Mouse (Mus musculus) right cerebral cortex, postnatal 14 days (tissue): ENCODE results near the gene Elfn2.

ENCODE experiments used
- DNase-seq: peaks from one replicate; pipeline ENCODE4 v3.0.0; 2022

The Elfn2 gene

DNA sequence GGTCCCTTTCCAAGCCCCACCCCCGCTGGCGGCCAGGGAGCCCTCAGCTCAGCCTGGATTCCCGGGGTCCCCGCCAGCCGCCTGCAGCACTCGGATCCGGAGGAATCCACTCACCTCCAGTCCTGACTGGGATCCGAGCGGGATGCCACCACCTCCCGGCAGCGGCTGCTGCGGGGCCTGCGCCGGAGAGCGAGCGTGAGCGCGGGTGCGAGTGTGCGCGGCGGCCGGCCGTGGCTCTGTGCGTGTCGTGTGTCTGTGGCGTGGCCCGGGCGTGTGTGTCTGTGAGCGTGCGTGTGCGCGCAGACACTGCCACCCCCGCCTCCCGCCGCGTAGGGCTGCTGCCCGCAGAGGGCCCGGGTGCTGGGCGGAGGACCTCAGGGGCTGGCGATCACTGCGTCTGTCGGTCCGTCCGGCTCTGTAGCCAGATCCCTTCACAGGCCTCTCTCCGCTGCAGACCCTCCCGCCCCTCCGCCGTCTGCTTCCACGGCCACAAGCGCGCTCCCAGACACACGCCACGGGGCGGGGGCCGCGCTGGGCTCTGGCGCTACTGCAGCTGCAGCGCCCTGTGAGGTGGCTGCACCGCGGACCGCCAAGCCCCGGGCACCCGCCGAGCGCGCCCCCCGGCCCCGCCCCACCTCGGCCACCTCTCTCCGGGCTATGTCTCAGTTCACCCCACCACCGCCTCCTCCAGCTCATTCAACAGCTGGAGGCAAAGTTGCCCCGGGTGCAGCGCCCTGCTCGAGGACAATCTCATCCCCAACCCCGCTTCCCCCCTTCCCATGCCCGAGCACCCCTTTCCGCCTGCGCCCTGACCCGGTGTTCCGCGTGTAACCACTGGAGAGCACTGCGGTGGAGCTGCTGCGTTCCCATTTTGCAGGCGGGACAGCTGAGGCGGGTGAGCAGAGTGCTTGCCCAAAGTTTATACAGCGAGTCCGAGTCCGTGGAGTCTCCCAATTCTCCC is at the start of gene Elfn2:
Gene Elfn2, minus strand, starts transcription at position 482 of the 961 bp plus-strand sequence.
- DNase-seq, result peak; percentile 68

DNA sequence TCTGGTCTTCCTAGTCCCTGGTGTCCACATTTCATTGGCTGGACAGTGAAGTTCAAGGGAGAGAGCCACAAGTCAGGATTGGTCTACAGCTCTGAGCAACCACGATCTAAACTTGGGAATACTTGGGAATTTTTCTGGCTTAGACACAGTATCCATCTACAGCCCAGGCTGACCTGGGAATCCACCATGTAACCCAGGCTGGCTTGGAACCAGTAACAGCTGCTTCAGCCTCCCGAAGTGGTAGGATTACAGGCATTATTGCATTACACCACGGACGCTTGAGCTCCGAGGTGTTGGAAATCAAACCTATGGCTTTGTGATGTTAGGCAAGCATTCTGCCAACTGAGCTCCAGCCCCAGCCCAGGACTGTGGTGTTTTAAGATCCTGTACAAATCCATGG is 45.1 kb upstream of the Elfn2 start:
- DNase-seq, result no peak

DNA sequence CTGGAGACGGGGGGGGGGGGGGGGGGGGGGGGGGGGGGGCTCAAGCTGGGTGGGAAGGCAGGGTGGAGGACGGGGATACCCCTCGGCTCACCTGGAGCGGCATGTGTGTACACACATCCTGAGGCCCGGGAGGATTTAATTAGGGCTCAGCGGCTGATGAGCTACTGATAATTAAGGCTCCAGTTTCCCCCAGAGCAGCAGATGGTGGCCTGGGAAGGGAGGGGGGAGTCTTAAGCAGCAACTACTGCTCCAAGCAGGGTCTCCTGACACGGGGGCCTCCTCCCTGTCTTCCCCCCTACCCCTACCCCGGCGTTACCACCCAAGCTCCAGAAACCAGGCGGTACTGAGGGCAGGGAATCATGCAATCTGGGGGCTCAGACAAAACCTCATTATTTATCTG is 44.6 kb upstream of the Elfn2 start:
- no peak for DNase-seq

DNA sequence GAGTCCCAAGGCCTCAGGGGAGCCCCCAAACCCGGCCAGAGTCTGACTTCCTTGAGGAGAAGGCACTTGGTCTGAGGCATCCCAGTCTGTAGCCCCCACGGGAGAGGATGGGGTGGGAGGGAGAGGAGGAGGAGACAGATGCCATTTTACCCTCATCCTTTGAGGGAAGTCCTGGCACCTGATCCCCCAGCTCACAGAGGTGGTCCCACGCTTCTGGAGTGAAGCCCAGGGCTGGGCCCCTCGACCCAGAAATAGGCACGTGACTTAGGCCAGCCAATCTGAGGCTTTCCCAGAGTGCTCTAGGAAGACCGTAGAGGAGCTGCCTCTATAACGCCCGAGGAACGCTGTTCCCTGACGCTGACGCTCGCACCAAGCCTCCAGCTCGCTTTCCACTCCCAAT is 42.5 kb upstream of the Elfn2 start:
- DNase-seq, result no peak

DNA sequence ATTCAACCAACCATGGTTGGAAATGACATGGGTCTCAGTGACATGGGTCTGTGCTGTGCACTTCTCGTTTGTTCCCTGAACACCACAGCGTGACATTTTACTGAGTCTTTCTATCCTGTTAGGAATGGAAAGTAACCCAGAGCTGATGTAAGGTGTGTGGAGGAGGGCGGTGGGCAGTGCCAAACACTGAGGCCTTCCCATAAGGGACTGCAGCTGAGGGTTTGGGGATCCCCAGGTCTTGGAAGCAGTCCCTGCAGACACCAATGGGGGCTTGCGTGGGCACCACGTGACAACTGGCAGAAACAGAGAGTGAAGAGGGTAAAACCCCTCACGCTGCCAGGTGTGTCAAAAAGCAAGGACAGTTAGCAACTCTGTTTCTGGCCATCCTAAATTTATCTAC is 39.6 kb upstream of the Elfn2 start:
- no peak for DNase-seq

DNA sequence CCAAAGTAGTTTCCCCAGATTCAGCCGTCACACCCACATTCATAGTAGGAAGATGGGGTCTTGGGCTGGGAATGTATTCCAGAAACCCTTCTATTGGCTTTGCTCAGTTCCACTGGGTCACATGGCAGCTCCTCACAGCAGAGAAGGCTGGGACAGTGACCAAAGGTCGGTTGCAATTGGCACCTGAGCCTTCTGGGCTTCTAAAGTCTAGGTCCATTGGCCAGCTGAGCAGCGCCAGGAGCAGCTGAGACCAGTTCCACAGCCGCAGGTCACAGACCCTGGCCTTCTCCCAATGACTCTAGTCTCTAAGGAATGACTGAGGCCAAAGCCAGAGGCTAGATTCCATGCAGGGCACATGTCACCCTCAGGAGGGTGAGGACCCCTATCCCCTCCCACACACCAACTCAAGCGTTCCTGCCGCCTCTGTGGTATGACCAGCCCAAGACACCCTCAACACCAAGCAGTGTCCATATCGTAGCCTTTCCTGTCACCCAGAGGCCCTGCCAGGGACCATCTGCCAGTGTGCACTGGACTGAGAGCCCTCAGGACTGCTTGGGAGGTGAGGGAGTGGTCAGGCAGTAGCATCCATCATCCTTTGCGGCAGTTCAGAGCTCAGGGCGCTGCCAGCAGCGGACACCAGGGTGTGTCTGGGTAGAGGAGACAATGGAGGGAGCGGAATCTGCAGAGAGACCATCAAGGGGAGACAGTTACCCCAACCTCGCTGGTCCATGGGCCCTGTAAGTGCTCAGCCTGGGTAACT is 37.6 kb upstream of the Elfn2 start:
- no peak for DNase-seq

DNA sequence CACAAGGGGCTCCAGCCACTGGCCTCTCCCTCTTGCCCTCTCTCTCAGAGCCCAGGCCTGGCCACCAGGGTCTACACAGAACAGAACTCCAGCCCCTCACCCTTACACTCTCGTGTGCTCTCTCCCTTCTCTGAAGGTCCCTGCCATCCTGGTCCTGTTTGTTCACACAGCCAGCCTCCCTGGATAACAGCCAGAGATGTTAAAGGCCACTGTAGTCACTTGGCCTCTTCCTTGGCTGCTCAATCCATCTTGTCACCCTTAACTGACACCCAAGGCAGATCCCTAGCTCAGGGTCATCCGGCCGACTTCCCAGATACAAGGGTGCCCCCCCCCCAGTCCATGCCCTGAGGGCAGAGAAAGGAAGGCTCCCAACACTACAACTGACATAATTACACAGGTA is 36.7 kb upstream of the Elfn2 start:
- no peak for DNase-seq

DNA sequence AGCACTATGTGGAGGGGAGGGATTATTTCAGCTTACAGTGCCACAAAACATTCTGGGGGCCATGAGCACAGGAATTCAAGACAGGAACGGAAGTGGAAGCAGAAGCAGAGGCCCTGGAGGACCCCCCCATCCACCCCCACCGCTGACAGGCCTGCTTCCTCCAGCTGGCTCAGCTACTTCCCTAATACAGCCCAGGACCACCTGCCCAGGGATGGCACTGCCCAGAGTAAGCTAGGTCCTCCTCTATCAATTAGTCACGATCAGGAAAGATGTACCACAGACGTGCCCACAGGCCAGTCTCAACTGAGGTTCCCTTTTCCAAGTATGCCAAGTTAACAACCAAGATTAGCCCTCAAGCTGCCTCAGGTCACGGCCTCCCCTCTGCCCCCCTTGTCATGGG is 35.6 kb upstream of the Elfn2 start:
- no peak for DNase-seq

DNA sequence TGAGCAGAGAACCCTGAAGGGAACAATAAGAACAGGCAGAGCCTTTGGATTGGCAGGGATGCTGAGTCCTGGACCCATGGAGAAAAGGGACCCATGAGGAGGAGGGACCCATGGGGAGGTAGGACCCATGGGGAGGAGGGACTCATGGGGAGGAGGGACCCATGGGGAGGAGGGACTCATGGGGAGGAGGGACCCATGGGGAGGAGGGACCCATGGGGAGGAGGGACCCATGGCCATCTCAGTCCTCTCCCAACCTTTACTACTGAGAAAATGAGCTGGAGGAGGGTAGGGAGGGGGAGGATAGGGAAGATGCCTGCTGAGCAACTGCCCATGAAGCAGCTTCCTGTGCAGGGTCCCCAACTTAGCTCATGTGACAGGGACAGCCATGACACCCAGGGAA is 34.4 kb upstream of the Elfn2 start:
- DNase-seq, result no peak

DNA sequence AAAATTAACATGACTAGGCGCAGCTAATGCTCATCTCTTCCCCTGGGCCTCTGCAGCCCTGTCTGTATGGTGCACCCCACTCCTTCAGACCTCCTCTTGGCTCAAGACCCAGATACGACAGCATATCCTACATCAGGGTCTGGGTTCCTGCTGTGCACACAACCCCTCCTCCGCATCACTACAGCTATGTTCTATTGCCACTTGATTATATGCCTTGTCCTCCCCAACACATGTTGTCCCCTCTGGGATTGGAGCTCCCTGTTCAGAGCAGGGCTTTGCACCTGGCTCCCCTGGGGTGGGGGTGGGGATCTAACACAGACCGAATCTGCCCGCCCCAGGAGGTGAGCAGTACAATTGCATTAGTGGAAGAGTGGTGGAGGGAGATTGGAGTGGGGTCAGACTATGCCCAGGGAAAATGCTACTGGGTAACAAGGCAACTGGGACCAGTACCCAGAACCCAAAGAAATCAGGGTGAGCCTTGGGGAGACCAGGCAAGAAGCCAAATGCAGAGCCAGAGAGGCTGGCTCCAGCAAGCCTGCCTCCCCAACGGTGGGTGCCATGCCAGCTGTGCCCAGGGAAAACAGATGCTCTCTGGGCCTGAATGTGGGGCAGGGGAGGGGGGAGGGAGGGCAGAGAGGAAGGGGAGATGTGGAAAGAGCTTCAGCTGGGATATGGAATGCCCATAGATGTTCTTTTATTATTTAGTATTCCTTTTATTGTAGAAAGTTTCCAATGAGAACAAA is 32.2 kb upstream of the Elfn2 start:
- DNase-seq, result no peak

DNA sequence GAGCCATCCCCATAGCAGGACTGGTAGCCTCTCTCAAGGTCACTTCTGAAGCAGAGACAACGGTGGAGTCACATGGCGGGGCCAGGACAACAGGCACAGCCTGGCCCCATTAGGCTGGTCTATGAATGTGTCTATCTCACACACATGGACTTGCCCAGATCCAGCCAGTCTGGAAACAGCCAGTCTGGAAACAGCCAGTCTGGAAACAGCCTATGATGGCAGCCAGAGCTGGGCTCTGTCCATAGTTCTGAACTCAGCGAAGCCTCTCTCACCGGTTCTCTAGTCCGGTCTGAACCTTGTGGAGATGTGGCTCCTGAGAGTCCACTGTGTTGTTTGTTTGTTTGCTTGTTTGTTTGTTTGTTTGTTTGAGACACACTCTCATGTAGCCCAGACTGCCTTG is 31.3 kb upstream of the Elfn2 start:
- no peak for DNase-seq

DNA sequence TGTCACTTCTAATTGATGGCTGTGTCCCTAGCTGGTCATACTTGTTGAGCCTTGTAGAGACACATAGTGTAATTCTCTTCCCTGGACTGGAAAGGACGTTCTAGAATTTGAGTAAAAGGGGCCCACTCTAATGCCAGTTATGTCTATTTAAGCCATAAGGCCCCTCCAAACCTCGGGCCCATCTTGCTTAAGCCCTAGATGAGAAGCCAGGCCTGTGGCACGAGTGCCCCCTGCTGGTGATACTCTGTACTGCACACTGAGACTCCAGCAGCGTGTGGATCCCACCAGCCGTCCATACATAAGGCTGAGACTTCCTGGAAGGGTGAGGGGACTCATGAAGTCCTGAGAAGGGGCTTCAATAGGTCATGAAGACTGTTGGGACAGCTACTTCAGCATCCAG is 25.6 kb upstream of the Elfn2 start:
- peak; percentile 86 for DNase-seq

DNA sequence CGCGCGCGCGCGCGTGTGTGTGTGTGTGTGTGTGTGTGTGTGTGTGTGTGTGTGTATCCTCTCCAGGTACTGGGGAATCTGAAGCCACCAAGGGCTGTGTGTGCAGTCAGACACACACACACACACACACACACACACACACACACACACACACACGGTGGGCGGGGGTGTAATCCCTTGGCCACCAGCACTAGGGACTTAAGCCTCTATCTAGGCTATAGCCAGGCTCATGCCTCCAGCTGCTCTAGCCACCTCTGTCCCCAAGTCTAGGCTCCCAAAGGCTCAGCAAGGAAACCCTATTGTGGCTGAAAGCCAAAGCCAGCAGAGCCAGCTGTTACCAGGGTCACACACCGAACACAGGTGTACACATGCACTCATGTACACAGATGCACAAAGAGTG is 24.3 kb upstream of the Elfn2 start:
- no peak for DNase-seq

DNA sequence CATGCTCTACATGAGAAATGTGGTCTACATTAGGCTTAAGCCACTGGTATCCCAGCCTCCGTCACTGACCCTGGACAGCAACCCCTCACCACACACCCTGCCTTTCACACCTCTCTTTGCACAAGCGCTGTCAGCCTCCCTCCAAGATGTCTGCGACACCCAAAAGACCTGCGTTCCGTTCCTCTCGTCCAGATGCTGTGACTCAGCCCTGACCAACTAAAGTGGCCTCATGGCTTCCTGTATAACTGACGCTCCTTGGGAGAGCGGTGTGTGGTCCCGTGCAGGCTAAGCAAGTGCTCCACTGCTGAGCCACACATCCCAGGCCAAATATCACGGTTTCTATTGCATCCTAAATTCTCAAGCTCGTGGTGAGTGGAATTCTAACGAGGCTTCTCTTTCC is 22.1 kb upstream of the Elfn2 start:
- DNase-seq, result no peak

DNA sequence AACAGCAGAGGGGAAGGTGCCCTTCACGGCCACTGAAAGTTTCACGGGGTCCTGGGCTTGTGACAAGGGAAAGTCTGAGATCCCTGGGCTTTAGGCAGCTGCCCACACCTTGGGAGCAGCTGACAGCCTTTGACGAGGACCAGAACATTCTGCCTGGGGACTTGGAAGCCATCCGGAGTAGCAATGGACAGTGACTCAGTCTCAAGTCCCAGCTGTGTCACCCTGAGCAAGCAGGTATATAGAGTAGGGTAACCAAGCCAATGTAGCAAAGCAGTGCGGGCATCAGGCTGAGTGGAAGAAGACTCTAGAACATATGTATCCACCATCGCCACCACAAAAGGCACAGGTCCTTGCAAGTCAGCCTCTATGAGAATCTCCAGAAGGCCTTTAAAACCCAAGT is 18.6 kb upstream of the Elfn2 start:
- DNase-seq, result no peak

DNA sequence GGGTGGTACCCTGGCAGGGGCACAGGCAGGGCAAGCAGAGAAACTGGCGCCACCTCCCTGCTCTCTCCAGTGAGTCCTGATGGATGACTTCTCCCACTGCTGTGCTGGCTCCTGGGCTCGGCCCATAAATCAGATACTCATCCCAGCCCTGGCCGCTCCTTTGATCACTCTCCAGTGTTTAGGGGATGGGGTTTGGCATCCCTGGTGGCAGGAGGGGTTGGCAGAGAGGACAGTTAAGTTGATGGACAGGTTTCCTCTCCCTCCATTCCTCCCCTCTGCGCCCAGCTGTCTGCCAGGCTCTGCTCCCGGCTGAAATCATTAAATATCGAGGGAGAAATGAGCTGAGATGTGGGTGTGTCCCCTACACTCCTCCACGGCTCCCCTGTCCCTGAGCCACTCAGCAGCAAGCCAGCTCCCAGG is 18.1 kb upstream of the Elfn2 start:
- DNase-seq, result no peak

DNA sequence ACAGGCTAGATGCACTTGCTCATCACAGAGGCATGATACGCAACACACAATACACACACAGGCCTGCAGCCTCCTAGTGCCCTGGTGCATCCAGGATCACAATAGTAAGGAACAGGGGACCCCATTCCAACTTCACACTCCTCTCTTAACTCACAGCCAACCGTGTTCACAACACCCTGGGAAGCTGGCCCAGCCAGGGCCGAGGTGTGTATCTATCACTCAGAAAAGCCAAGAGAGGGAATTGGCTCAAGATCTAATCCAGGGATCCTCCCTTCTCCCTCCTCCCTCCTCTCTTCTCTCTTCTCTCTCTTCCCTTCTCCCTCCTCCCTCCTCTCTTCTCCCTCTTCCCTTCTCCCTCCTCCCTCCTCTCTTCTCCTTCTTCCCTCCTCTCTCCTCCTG is 17.6 kb upstream of the Elfn2 start:
- no peak for DNase-seq

DNA sequence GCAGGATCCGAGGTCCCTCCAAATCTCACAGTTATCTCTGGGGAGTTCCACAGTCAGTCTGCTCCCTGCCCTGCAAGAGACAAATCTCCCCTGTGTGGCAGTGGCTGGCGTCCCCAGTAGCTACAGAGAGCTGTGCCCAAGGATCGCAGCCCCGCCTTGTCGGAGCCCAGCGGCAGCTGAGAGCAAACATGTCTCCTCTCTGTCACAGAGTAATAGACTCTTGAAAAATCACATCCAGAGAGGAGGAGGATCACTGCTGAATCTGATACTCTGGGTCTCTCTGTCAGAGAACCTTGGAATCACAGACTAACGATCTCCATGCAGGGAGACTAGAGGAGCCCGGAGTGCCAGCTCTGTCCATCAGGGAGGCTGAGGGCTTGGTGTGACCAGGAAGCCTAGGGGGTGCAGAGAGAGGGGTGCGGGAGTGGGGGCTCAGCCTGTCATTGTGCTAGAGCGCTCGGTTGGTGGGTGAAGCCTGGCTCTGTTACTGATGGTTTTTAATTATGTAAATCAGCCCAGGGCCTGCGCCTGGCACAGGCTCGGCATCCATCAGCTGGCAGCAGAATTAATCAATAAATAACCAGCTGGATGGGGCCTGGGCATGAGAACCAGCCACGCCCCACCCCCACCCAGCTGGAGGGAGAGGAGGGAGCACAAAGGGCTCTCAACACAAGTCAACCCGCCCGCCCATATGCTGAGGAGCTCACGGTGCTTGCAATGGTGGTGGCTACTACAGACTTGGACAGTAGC is 17.0 kb upstream of the Elfn2 start:
- DNase-seq, result no peak

DNA sequence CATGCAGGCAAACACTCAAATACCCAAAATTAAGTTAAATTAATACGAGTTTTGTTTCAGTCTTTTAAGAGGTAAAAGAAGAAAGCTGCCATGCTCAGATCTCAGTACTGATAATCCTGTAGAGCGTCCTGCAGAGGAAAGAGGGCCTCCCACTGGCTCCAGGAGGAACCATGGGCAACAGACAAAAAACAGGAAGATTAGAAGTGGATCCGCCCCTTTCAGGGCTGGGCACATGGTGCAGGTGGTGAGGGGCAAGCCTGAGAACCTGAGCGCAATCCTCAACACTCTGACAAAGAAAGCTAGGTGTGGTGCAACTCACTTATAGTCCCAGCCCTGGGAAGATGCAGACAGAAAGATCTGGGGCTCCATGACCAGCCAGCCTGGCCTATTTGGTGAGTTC is 13.3 kb upstream of the Elfn2 start:
- no peak for DNase-seq

DNA sequence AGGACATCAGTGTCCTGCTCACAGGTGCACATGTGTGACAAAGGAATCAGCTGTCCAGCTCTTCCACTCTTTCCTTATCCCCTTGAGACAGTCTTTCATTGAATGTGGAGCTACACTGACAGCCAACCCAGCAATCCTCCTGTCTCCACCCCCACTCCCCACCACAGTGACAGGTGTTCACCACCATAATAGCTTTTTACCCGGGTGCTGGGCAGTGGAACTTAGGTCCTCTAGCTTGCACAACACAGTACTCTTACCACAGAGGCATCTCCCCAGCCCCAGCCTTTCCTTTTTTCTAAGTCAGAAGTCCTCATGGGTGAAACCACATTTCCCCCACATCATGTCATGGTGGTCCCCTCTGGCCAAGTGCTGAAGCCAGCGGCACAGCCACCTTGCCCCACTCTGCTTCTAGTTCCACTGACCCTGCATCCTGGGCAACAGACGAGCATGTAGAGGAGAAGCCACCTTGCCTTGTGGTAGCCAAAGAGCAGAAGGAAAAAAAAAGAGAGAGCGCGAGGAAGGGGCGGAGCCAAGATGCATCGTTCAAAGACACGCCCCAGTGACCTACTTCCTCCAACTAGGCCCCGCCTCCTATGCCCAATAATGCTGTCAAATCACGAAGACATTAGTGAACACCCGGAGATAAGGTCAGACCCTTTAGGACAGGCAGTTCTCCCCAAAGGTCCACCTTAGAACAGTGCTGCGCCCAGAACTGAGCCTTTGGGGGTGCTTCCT is 11.9 kb upstream of the Elfn2 start:
- no peak for DNase-seq

DNA sequence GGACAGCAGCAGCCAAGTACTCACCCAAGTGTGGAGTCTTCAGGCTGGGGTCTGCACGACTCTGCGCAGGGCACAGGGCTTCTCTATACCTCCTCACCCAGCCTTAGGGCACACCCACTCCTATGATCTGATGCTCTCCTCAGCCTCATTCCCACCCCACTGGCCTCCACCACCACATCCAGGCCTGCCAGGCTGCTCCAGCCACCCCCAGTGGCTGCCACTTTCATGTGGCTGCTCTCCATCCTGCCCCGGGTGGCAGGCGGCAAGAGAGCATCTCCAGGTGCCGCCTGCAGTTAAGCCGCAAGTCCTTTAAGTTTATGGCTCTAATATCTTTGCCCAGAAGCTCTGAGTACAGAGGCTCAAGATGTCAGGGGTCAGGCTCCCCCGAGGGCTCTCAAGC is 8.1 kb upstream of the Elfn2 start:
- no peak for DNase-seq

DNA sequence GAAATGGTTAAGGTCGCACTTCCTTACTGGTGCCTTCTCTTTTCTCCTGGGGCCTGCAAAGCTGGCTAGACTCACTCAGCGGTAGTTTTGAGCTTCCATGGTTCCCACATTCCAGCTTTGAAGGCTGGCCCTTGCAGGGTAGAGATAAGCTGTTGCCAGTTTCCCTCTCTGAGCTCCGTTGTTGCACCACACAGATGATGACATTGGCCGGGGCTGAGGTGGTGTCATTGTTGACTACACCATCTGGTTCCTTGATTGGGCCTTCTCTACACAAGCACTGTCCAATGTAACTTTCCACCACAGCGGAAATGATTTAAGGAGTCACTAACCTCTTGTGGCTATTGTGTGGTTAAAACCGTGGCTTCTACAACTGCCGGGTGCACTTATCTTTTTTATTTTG is 2.0 kb upstream of the Elfn2 start:
- DNase-seq, result no peak
